Mouse (Mus musculus): ENCODE data around the gene Trim10. TPM values are rescaled to one million over a fixed set of nuclear protein-coding genes. Genes with fewer than 3 reads are reported as not detected.

Trim10 gene
- total RNA-seq, 4 experiments from 2014 or later, result 0.16 to 0.83 TPM; not detected in 2

GRCm38 (mm10) chr17:36909802-36910201 is 40.4 kb downstream of the Trim10 start:
- DNase-seq (ENCODE audit: low spot score), result no peak

- DNase-seq (ENCODE audit: low spot score), result no peak
Observed at GRCm38 (mm10) chr17:36912031-36912430, 42.7 kb downstream of the Trim10 start.

GRCm38 (mm10) chr17:36914108-36914507 is 44.7 kb downstream of the Trim10 start:
- DNase-seq (ENCODE audit: low spot score), result peak; percentile 62

- DNase-seq (ENCODE audit: low spot score), result peak; percentile 45
Observed at GRCm38 (mm10) chr17:36915076-36915475, 45.7 kb downstream of the Trim10 start.

GRCm38 (mm10) chr17:36920239-36920638 is 50.9 kb downstream of the Trim10 start:
- DNase-seq (ENCODE audit: low spot score), result no peak

- no peak for DNase-seq (ENCODE audit: low spot score)
Observed at GRCm38 (mm10) chr17:36922715-36923114, 53.3 kb downstream of the Trim10 start.

GRCm38 (mm10) chr17:36923491-36923890 is 54.1 kb downstream of the Trim10 start:
- no peak for DNase-seq (ENCODE audit: low spot score)

Other genes starting within 250 kb of the Trim10 start
- gene H2-M9, start 226.9 kb upstream of the Trim10 start, total RNA-seq (2022), result not detected
- not detected for gene H2-M1, start 197.4 kb upstream of the Trim10 start, total RNA-seq (2022)
- not detected for gene H2-M10.5, start 96.7 kb upstream of the Trim10 start, total RNA-seq (2022)
- not detected for gene H2-M10.6, start 57.4 kb upstream of the Trim10 start, total RNA-seq (2022)
- 10 to 100 TPM; 19.6 to 20.5 (median 19.9) TPM for gene Trim26, start 32.4 kb upstream of the Trim10 start, total RNA-seq (2022)
- gene Trim15, start 2.4 kb upstream of the Trim10 start, total RNA-seq (2022), result not detected
- gene Trim40, start 20.5 kb downstream of the Trim10 start, total RNA-seq (2022), result under 1 TPM in 1 of 4 experiments, not detected in 3; 0.23 TPM
- not detected for gene Trim31, start 28.5 kb downstream of the Trim10 start, total RNA-seq (2022)
- gene Rnf39, start 73.3 kb downstream of the Trim10 start, total RNA-seq (2022), result 1 to 10 TPM in 3 of 4 experiments, under 1 TPM in 1; 0.71 to 1.9 (median 1.4) TPM
- gene Ppp1r11, start 82.2 kb downstream of the Trim10 start, total RNA-seq (2022), result 100 to 1,000 TPM in 2 of 4 experiments, 10 to 100 TPM in 2; 89.3 to 121 (median 108) TPM
- 10 to 100 TPM; 22.3 to 27.7 (median 26.2) TPM for gene Znrd1, start 89.0 kb downstream of the Trim10 start, total RNA-seq (2022)
- gene Znrd1as, start 89.0 kb downstream of the Trim10 start, total RNA-seq (2022), result 10 to 100 TPM; 13.8 to 22.2 (median 15.3) TPM
- 1 to 10 TPM in 2 of 4 experiments, under 1 TPM in 2; 0.50 to 1.4 (median 0.90) TPM for gene 2410137M14Rik, start 111.7 kb downstream of the Trim10 start, total RNA-seq (2022)
- gene H2-M5, start 120.0 kb downstream of the Trim10 start, total RNA-seq (2022), result under 1 TPM in 1 of 4 experiments, not detected in 3; 0.25 TPM
- gene Zfp57, start 131.6 kb downstream of the Trim10 start, total RNA-seq (2022), result 1 to 10 TPM in 3 of 4 experiments, under 1 TPM in 1; 0.87 to 2.4 (median 1.4) TPM
- gene Mog, start 153.8 kb downstream of the Trim10 start, total RNA-seq (2022), result not detected
- 1 to 10 TPM; 7.2 to 9.2 (median 7.4) TPM for gene Gabbr1, start 176.4 kb downstream of the Trim10 start, total RNA-seq (2022)
- gene Olfr90, start 218.9 kb downstream of the Trim10 start, total RNA-seq (2022), result not detected
- gene Olfr91, start 228.7 kb downstream of the Trim10 start, total RNA-seq (2022), result not detected